Mouse (Mus musculus) thymus, adult 2 months (tissue): ENCODE measurements around the gene Tbl2.

ENCODE experiments used
- CTCF ChIP-seq: fragments of 200-500 bp; IDR thresholded peaks from 2 replicates; pipeline ENCODE4 v1.5.1; 2012; ENCODE audit warnings: mild to moderate bottlenecking, control low read depth, low read length, moderate library complexity, borderline replicate concordance; ENCODE audit not compliant: control insufficient read depth, poor library complexity, insufficient read depth; ENCODE audit errors: extremely low read depth
- POLR2A ChIP-seq: fragments of 200-500 bp; IDR thresholded peaks from 2 replicates; pipeline ENCODE4 v1.6.1; 2012; ENCODE audit warnings: mild to moderate bottlenecking, low read length, control low read depth, moderate library complexity; ENCODE audit not compliant: control insufficient read depth, poor library complexity, insufficient read depth; ENCODE audit errors: extremely low read depth

- no peak for TF ChIP-seq CTCF
- TF ChIP-seq POLR2A, result no peak
Measured at GRCm38 (mm10) chr5:135113782-135114181, 35.7 kb upstream of the Tbl2 start.
